Mouse (Mus musculus): ENCODE measurements around the gene Amd1.
A peak's percentile ranks its signal among the peaks of the same experiment; 100 is the strongest.

Amd1 gene

GRCm38 (mm10) chr10:40301181-40302075 is 558 bp downstream of the Amd1 start:
- DNase-seq, result peak; percentile 67

- peak; percentile 53 for DNase-seq
These were observed 1.3 kb downstream of the Amd1 start for GRCm38 (mm10) chr10:40300648-40301171.

- no peak for DNase-seq
These were observed 9.3 kb downstream of the Amd1 start for GRCm38 (mm10) chr10:40292640-40293039.

- no peak for DNase-seq
These were observed 15.2 kb downstream of the Amd1 start for GRCm38 (mm10) chr10:40286767-40287166.

- DNase-seq, result no peak
These were observed 16.4 kb downstream of the Amd1 start for GRCm38 (mm10) chr10:40285571-40285970.

- no peak for DNase-seq
These were observed 17.0 kb downstream of the Amd1 start for GRCm38 (mm10) chr10:40284997-40285396.

- no peak for DNase-seq
These were observed 17.7 kb downstream of the Amd1 start for GRCm38 (mm10) chr10:40284179-40284831.

GRCm38 (mm10) chr10:40283636-40284035 is 18.4 kb downstream of the Amd1 start:
- DNase-seq, result no peak

GRCm38 (mm10) chr10:40281565-40281964 is 20.4 kb downstream of the Amd1 start:
- no peak for DNase-seq

- no peak for DNase-seq
These were observed 23.7 kb downstream of the Amd1 start for GRCm38 (mm10) chr10:40278317-40278716.

GRCm38 (mm10) chr10:40275991-40276390 is 26.0 kb downstream of the Amd1 start:
- DNase-seq, result no peak

- DNase-seq, result no peak
These were observed 28.0 kb downstream of the Amd1 start for GRCm38 (mm10) chr10:40273938-40274337.

GRCm38 (mm10) chr10:40271216-40271615 is 30.8 kb downstream of the Amd1 start:
- no peak for DNase-seq

- no peak for DNase-seq
These were observed 37.1 kb downstream of the Amd1 start for GRCm38 (mm10) chr10:40264920-40265319.

GRCm38 (mm10) chr10:40263691-40264090 is 38.3 kb downstream of the Amd1 start:
- DNase-seq, result no peak

- DNase-seq, result no peak
These were observed 39.8 kb downstream of the Amd1 start for GRCm38 (mm10) chr10:40262200-40262599.

GRCm38 (mm10) chr10:40260305-40260704 is 41.7 kb downstream of the Amd1 start:
- DNase-seq, result no peak

GRCm38 (mm10) chr10:40259542-40259941 is 42.4 kb downstream of the Amd1 start:
- no peak for DNase-seq

- peak; percentile 25 for DNase-seq
These were observed 43.0 kb downstream of the Amd1 start for GRCm38 (mm10) chr10:40258976-40259375.

GRCm38 (mm10) chr10:40258401-40258966 is 43.5 kb downstream of the Amd1 start:
- peak; percentile 78 for DNase-seq

GRCm38 (mm10) chr10:40257414-40258255 is 44.4 kb downstream of the Amd1 start, which contains the start of gene Gtf3c6:
Gene Gtf3c6 (minus strand): TSS chr10:40258108.
- peak; percentile 94 for DNase-seq

GRCm38 (mm10) chr10:40256716-40257115 is 45.3 kb downstream of the Amd1 start:
- peak; percentile 64 for DNase-seq

All from thymus, postnatal 25 days (tissue).